Mouse (Mus musculus) kidney, adult 2 months (tissue): ENCODE measurements around the gene Dcaf10. TPM values are rescaled to one million over a fixed set of nuclear protein-coding genes. Genes with fewer than 3 reads are reported as not detected.

Source experiments
- DNase-seq: peaks from one replicate; pipeline ENCODE4 v3.0.0; 2021
- H3K27ac ChIP-seq: fragments of 200-500 bp; 2 replicates; pipeline ENCODE4 v1.5.1; 2012; ENCODE audit warnings: low read depth, low read length, control low read depth, inconsistent platforms; ENCODE audit not compliant: insufficient read depth
- H3K27me3 ChIP-seq: fragments of 200-500 bp; replicated peaks from 2 replicates; pipeline ENCODE4 v1.6.1; 2012; ENCODE audit warnings: mild to moderate bottlenecking, moderate library complexity, low read length, inconsistent platforms; ENCODE audit not compliant: control insufficient read depth, insufficient read depth
- H3K36me3 ChIP-seq: fragments of 200-500 bp; 2 replicates; pipeline ENCODE4 v1.6.1; 2012; ENCODE audit warnings: mild to moderate bottlenecking, moderate library complexity, low read length, inconsistent platforms; ENCODE audit not compliant: control insufficient read depth, insufficient read depth
- H3K4me1 ChIP-seq: fragments of 200-500 bp; 2 replicates; pipeline ENCODE4 v1.6.1; 2011; ENCODE audit warnings: low read length; ENCODE audit not compliant: control insufficient read depth, insufficient read depth
- H3K4me3 ChIP-seq: fragments of 200-500 bp; 2 replicates; pipeline ENCODE4 v1.5.1; 2011; ENCODE audit warnings: mild to moderate bottlenecking, low read depth, low read length, control low read depth; ENCODE audit not compliant: insufficient read depth
- CTCF ChIP-seq: fragments of 200-500 bp; conservative IDR thresholded peaks from 2 replicates; pipeline ENCODE4 v1.5.1; 2011; ENCODE audit warnings: low read depth, mild to moderate bottlenecking, control low read depth, low read length, moderate library complexity, mixed read lengths; ENCODE audit not compliant: insufficient read depth, insufficient read length
- POLR2A ChIP-seq: fragments of 200-500 bp; IDR thresholded peaks from one replicate; pipeline ENCODE4 v1.6.1; 2011; ENCODE audit warnings: low read depth, low read length, control low read depth
- WGBS: fragments of 180-500 bp; shearing (Covaris S2); methylation state at CpG from one replicate; pipeline ENCODE4 v1.1.7; 2018; 5-methylcytosine and 5-hydroxymethylcytosine counted together
- polyA plus RNA-seq: library from polyadenylated mRNA; depleted of rRNA; stranded (reverse); fragments of >200 nt; gene quantifications from 2 replicates; pipeline ENCODE4 v1.2.3, GENCODE M21; 2012; rRNA removed

Dcaf10 gene
- polyA plus RNA-seq, 1 experiment = 8.5 TPM

DNA sequence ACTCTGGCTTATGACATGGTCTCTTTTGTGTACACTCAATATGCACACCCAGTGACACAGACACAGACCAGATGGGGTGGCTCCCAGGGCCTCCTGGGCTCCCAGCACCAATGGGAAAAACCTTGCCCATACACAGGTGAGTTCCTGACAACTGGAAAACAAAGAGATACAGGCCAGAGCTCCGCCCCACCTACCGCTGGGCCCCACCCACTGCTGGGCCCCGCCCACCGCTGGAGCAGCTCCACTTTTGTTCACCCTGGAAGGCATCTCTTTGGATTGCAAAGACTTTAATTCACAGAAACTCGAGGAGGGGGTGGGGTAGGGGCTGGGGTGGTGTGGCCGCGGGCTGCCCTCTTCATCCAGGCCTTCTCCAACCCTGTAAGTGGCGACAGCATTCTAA, 81.5 kb downstream of the Dcaf10 start:
- Histone ChIP-seq H3K4me1 (peaks cover 21% of the 10 kb centered on the region), H3K27ac (peak overlapping the region; percentile 2; the same call in 1 of the 2 replicates), H3K27me3 (no peaks in the 10 kb centered on the region), H3K4me3 (no peak overlapping the region), H3K36me3 (no peaks in the 10 kb centered on the region)
- WGBS = 44% methylated on average over 8 of the region's 8 CpGs
- no peak for TF ChIP-seq CTCF
- peak; percentile 54 for DNase-seq

DNA sequence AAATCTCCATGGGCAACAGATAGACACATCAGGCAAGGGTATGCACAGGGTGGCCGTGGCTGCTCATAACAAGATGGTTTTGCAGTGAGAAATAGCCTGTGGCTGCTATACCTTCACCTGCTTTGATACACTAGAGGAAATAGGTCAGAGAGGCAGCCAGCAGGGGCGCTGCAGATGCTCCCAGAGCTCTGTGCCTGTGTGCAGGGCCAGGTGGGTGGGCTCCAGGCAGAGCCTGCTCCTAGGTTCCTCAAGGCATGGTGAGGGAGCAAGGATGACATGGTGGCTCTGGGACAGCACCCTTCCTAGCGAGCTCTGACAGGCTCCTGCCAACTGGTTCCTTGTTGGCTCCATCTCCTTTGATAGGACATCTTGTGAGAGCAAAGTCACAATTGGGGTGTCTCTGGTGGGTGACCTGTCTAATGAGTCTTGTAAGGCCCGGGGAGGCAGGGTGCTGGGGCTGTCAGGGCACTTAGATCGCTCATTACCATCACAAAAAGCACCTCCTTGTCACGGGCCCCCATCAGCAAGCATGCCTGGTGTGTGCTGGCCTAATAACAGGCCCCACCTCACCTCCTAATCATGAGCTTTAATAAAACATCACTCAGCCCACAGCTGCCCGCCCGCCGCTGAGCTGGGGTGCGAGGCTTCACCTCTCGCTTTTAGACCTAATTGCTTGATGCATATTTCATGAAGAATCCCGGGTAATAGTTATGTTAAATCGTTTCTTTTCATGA, 85.0 kb downstream of the Dcaf10 start:
- peaks cover 9% of the 10 kb centered on the region for H3K4me1 ChIP-seq
- no peak overlapping the region for H3K27ac ChIP-seq
- H3K27me3 ChIP-seq = no peaks in the 10 kb centered on the region
- 82% methylated on average over 13 of the region's 13 CpGs for WGBS
- TF ChIP-seq POLR2A (no peak), CTCF (no peak; the same call in 1 of the 2 replicates)
- no peak overlapping the region for H3K4me3 ChIP-seq
- no peak for DNase-seq
- H3K36me3 ChIP-seq = no peaks in the 10 kb centered on the region

Other genes with a start within 250 kb of the Dcaf10 start
- gene Tomm5, start 234.0 kb upstream of the Dcaf10 start, polyA plus RNA-seq = 121 and 155 TPM in 2 replicates
- gene Frmpd1, start 157.2 kb upstream of the Dcaf10 start, polyA plus RNA-seq = 0.46 and 0.56 TPM in 2 replicates
- gene Trmt10b, start 45.0 kb upstream of the Dcaf10 start, polyA plus RNA-seq = 3.2 and 3.9 TPM in 2 replicates
- gene Exosc3, start 631 bp downstream of the Dcaf10 start, polyA plus RNA-seq = 16.3 and 16.7 TPM in 2 replicates
- gene Slc25a51, start 66.7 kb downstream of the Dcaf10 start, polyA plus RNA-seq = 145 and 157 TPM in 2 replicates
- gene Shb, start 190.4 kb downstream of the Dcaf10 start, polyA plus RNA-seq = 57.1 and 59.4 TPM in 2 replicates